Mouse (Mus musculus) embryonic stem cell, embryonic (primary cell): ENCODE measurements around the gene Stub1.

Source experiments
- CTCF ChIA-PET, 4 experiments: fragments of 300-600 bp in 2 of 4; fragments of 350-600 bp in 2 of 4; sonication (Branson Sonifier 250); formaldehyde crosslinking; loops; one replicate each; lab custom pipeline; 2022; ENCODE audit warnings: inconsistent platforms in 2 of 4; lab: Charles Lee
- POLR2A ChIA-PET, 4 experiments: fragments of 300-600 bp in 2 of 4; fragments of 350-600 bp in 2 of 4; sonication (Branson Sonifier 250); formaldehyde crosslinking; loops; one replicate each; lab custom pipeline; 2022; ENCODE audit warnings: antibody characterized with exemption in 4 of 4, inconsistent platforms in 1 of 4; lab: Charles Lee

Stub1 gene

GRCm38 (mm10) chr17:25806507-25806906 is 26.7 kb downstream of the Stub1 start:
- ChIA-PET CTCF (no interaction called here), POLR2A (interaction anchor here in 2 of 4 experiments (0.6 to 1.8 kb wide), 7 partner anchors 8 to 650 kb away, joined by 3 to 8 read pairs (median 5); partner anchors contain the start of genes Metrn (in 2 of the 2) and Stub1 (in 1 of the 2))

DNA sequence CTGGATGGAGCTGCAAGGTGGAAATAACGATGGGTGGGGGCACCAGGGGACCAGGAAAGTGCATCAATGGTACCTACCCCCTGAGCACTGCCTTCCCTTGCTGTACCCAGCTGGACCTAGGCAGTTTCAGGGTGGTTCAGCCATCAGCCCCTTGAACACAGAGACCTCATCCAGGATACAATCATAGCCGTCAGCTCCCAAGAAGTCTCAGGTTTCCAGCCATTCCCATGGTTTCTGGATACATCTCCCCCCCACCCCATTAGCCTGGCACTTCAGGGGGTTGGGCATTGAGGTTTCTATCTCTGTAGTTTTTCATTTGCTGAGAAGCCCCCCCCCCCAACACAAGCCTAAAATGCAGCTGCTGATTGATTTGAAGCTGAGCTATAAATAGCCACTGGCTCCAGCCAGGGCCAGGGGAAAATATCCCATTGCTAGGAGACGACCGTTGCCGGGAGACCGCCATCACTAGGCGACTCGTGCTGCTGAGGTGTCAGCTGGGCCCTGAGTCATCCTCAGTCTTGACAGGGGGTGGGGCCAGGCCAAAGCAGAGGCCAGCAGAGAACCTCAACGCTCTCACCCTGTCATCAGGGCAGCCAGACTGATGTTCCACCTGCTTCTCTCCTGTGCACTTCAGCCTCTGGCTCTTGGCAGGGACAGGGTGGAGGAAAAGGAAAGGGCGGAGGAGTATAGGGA is 30.2 kb downstream of the Stub1 start:
- CTCF ChIA-PET, result interaction anchor here in 3 of 4 experiments (0.6 to 1.6 kb wide), 10 partner anchors 15 to 655 kb away, joined by 3 to 10 read pairs (median 3); no protein-coding TSS in a partner anchor
- POLR2A ChIA-PET, result interaction anchor here (0.5 to 2.7 kb wide), 9 partner anchors 18 to 1080 kb away, joined by 3 to 10 read pairs (median 4); partner anchors contain the start of genes Rpusd1 (in 3 of the 4), Chtf18 (in 2 of the 4), Gm20683 (in 1 of the 4) and Haghl (in 1 of the 4)

DNA sequence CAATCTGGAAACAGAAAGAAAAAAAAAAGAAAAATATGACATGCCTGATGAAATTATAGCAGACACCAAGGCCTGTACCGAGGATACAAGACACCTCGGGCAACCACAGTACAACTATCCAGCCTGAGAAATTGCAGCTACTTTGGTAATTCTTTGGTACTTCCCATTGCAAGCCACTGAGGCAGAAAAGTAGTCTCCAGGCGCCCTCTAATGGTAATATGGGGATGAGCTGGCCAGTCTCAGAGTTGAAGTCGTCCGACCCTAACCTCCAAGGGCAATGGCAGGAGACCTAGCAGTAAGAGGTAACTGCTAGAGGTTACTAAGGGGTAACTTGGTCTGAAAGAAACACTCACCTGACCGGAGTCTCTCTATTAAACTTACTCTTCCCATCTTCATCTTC is 32.2 kb downstream of the Stub1 start:
- POLR2A ChIA-PET, result interaction anchor here (0.6 to 1.9 kb wide), 28 partner anchors 9 to 594 kb away, joined by 3 to 8 read pairs (median 4); partner anchors contain the start of genes Jmjd8 (in 2 of the 4), Gng13 (in 1 of the 4), Haghl (in 1 of the 4) and Narfl (in 1 of the 4)
- CTCF ChIA-PET, result interaction anchor here (0.6 to 2.1 kb wide), 85 partner anchors 9 to 527 kb away, joined by 3 to 49 read pairs (median 4); partner anchors contain the start of genes Chtf18 (in 4 of the 4), Rpusd1 (in 4 of the 4), Narfl (in 3 of the 4) and Sox8 (in 3 of the 4)

GRCm38 (mm10) chr17:25796951-25797369 is 36.2 kb downstream of the Stub1 start, which contains the start of gene Metrn:
Gene Metrn, minus strand, starts transcription at chr17:25797136.
- CTCF ChIA-PET, result interaction anchor here (0.6 to 2.9 kb wide), 14 partner anchors 12 to 322 kb away, joined by 3 to 12 read pairs (median 4); partner anchors contain the start of genes Fbxl16 (in 2 of the 4), Narfl (in 2 of the 4), Chtf18 (in 1 of the 4) and Haghl (in 1 of the 4)
- POLR2A ChIA-PET, result interaction anchor here in 3 of 4 experiments (0.6 to 4.7 kb wide), 42 partner anchors 9 to 947 kb away, joined by 3 to 36 read pairs (median 5); partner anchors contain the start of genes Fbxl16 (in 3 of the 3), Haghl (in 3 of the 3), Stub1 (in 3 of the 3) and Chtf18 (in 2 of the 3)

- ChIA-PET CTCF (interaction anchor here in 3 of 4 experiments (0.7 to 2.9 kb wide), 10 partner anchors 11 to 322 kb away, joined by 3 to 12 read pairs (median 4); partner anchors contain the start of genes Fbxl16 (in 2 of the 3), Narfl (in 2 of the 3) and Haghl (in 1 of the 3)), POLR2A (interaction anchor here in 3 of 4 experiments (0.6 to 4.7 kb wide), 36 partner anchors 9 to 272 kb away, joined by 3 to 36 read pairs (median 5); partner anchors contain the start of genes Fbxl16 (in 3 of the 3), Haghl (in 3 of the 3), Chtf18 (in 2 of the 3) and Rpusd1 (in 2 of the 3))
These were observed 36.9 kb downstream of the Stub1 start for GRCm38 (mm10) chr17:25796211-25796771.

GRCm38 (mm10) chr17:25795609-25796092 is 37.6 kb downstream of the Stub1 start, which contains the start of gene AC134908.4:
Gene AC134908.4, minus strand, starts transcription at chr17:25795659.
- POLR2A ChIA-PET, result interaction anchor here in 3 of 4 experiments (0.6 to 4.7 kb wide), 17 partner anchors 10 to 78 kb away, joined by 3 to 36 read pairs (median 5); partner anchors contain the start of genes Chtf18 (in 2 of the 3), Haghl (in 2 of the 3), Rpusd1 (in 2 of the 3) and Stub1 (in 2 of the 3)
- CTCF ChIA-PET, result interaction anchor here in 3 of 4 experiments (0.6 to 1.3 kb wide), 4 partner anchors 9 to 246 kb away, joined by 3 to 5 read pairs (median 4); partner anchors contain the start of gene Haghl (in 1 of the 3)

DNA sequence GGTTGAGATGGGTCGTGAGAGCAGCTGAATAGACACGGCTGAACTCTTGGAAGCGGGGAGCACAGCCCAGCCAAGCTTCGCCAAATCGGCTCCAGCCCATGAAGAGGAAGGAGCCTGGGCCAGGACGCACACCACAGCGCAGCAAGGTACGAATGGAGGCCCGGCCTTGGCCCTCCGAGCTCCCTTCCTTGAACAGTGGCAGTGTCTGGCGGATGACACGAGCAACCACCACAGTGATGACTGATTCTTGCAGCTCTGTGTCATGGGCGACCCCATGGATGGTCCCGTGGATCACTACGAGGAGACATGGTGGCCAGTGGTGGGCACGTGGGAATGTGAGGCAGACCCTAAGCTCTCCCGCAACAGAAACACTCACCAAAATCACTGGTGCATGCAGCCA is 38.2 kb downstream of the Stub1 start:
- POLR2A ChIA-PET, result interaction anchor here in 3 of 4 experiments (0.9 to 4.7 kb wide), 16 partner anchors 10 to 81 kb away, joined by 3 to 36 read pairs (median 5); partner anchors contain the start of genes Stub1 (in 3 of the 3), Chtf18 (in 2 of the 3), Rpusd1 (in 2 of the 3) and Gng13 (in 1 of the 3)
- CTCF ChIA-PET, result interaction anchor here in 3 of 4 experiments (0.6 to 1.3 kb wide), 7 partner anchors 9 to 71 kb away, joined by 3 to 9 read pairs (median 4); partner anchors contain the start of genes Haghl (in 2 of the 3) and Fbxl16 (in 1 of the 3)

DNA sequence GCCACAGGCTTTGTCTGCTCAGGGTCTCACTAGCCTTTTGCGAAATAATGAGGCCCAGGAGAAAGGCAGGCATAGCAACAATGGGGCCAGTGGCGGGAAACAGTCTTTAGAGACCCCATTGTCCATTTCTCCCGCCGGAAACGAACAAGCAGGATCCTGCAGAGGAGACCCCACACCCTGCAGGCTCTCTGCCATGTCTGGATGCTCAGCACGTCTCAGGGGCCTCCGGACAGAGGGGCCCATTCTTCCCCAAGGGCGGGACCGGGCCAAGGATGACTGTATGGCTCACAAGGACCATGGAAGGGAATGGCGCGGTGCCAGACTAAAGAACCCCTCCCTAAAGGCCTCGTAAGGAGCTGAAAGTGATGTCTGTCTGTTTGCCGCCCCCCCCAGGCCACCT is 39.0 kb downstream of the Stub1 start:
- CTCF ChIA-PET, result interaction anchor here in 3 of 4 experiments (0.8 to 1.3 kb wide), 4 partner anchors 9 to 70 kb away, joined by 3 to 5 read pairs (median 4); partner anchors contain the start of genes Haghl (in 2 of the 3) and Fbxl16 (in 1 of the 3)
- POLR2A ChIA-PET, result interaction anchor here in 3 of 4 experiments (0.9 to 4.7 kb wide), 12 partner anchors 19 to 81 kb away, joined by 3 to 36 read pairs (median 6); partner anchors contain the start of genes Stub1 (in 3 of the 3), Chtf18 (in 2 of the 3), Rpusd1 (in 2 of the 3) and Gng13 (in 1 of the 3)

- ChIA-PET POLR2A (interaction anchor here (0.6 to 3.1 kb wide), 22 partner anchors 8 to 225 kb away, joined by 3 to 16 read pairs (median 4); partner anchors contain the start of genes Chtf18 (in 2 of the 4), Rpusd1 (in 2 of the 4), Stub1 (in 2 of the 4) and Nhlrc4 (in 1 of the 4)), CTCF (interaction anchor here in 3 of 4 experiments (0.6 to 2.6 kb wide), 8 partner anchors 7 to 220 kb away, joined by 3 to 12 read pairs (median 4); partner anchors contain the start of gene Narfl (in 2 of the 3))
These were observed 40.6 kb downstream of the Stub1 start, which contains the start of gene Fam173a for GRCm38 (mm10) chr17:25792615-25793014. Gene Fam173a, minus strand, starts transcription at chr17:25792901.

DNA sequence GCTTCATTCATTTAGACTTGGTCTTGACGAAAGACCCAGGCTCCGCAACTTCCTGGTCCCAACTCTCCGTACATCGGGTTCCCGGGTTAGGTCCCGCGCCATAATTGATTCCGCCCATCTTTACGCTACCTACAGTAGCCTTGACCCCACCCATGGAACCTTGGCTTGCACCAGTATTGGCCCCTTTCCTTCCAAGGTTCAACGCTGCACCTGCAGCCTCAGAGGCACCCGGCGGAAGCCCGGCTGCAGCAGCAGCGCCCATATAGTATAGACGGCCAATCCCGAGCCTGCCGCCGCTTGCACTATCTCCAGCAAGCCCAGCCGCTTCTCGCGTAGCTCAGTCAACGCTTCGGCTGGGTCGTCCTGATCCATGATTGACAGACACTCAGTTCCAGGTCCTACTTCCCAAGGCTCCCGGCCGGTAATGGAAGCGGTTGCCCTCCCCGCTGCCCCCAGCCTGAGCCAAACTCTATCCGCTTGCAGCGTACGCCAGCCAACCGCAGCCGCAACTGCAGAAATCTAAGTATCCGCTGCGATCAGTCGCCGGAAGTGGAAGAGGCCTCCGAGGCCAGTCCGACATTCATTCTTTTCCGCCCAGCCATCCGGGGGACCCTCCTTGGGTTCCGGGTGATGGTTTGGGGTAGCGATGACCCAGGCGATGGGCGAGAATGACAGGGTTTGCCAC is 41.2 kb downstream of the Stub1 start:
- CTCF ChIA-PET, result interaction anchor here in 3 of 4 experiments (0.6 to 2.6 kb wide), 11 partner anchors 8 to 220 kb away, joined by 3 to 12 read pairs (median 4); partner anchors contain the start of gene Narfl (in 2 of the 3)
- POLR2A ChIA-PET, result interaction anchor here in 3 of 4 experiments (0.6 to 3.1 kb wide), 29 partner anchors 9 to 225 kb away, joined by 3 to 16 read pairs (median 4); partner anchors contain the start of genes Stub1 (in 3 of the 3), Chtf18 (in 1 of the 3), Fbxl16 (in 1 of the 3) and Nhlrc4 (in 1 of the 3)

DNA sequence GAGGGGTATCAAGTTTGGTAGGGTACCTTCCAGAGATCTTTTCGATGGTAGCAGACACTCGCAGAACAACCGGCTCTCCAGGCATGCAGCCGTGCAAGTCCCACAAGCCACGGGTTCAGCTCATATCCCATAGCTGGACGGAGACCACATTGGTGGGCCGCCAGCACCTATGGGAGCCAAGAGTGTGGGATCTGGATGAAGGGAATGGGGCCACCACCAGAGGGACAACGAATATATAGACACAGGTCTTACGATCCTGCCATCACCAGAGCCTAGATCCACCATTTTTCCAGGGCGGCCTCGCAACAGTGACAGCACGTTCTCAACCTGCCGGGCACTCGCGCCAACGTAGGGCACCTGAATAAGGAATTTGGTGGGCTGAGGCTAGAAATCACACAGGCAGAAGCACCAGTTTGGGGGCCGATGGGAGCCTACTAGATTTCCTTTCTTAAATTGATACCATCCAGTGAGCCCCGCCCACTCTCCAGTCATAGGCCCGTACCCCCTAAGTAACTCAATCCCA is 41.8 kb downstream of the Stub1 start:
- CTCF ChIA-PET, result interaction anchor here (0.9 to 2.6 kb wide), 10 partner anchors 10 to 221 kb away, joined by 3 to 12 read pairs (median 4); partner anchors contain the start of gene Narfl (in 2 of the 4)
- POLR2A ChIA-PET, result interaction anchor here in 3 of 4 experiments (0.6 to 3.1 kb wide), 31 partner anchors 8 to 343 kb away, joined by 3 to 16 read pairs (median 4); partner anchors contain the start of genes Stub1 (in 2 of the 3), Wdr24 (in 2 of the 3), Chtf18 (in 1 of the 3) and Fbxl16 (in 1 of the 3)

DNA sequence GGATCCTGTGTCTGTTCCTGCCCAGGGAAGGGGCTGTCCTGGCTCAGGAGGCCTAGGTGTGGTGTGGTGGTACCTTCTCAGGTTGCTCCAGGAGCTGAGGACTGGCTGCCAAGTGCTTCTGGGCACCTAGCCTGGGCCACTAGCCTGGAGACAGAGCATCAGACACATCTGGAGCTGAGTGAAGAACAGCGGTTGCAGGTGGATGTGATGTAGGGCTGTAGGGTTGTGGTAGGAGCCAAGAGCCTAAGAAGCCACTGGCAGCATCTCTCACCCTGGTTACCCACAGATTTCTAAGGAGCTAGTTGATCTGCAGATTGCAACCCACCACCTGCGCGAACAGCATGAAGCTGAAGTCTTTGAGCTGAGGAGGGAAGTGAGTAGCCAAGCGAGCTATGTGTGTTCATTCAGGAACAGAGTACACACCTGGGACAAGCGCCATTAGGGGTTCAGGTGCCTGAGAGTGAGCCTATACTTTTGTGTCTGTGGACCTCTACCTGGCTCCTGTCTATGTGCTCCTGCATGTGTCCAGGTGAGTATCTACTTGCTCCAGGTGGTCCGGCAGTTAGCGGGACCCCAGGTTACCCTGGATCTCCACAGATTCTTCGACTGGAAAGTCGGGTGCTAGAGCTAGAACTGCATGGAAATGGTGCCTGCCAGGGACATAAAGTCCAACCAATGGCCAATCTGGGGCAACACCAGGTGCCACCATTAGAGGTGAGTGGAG is 46.3 kb downstream of the Stub1 start:
- ChIA-PET CTCF (interaction anchor here in 2 of 4 experiments (1.0 to 2.9 kb wide), 3 partner anchors 14 to 63 kb away, joined by 3 to 10 read pairs (median 3); partner anchors contain the start of gene Narfl (in 1 of the 2)), POLR2A (interaction anchor here in 3 of 4 experiments (0.6 to 3.3 kb wide), 7 partner anchors 10 to 65 kb away, joined by 3 to 23 read pairs (median 6); partner anchors contain the start of genes Metrn (in 2 of the 3), Chtf18 (in 1 of the 3), Jmjd8 (in 1 of the 3) and Rpusd1 (in 1 of the 3))

- ChIA-PET POLR2A (interaction anchor here in 3 of 4 experiments (0.6 to 3.3 kb wide), 17 partner anchors 9 to 216 kb away, joined by 3 to 23 read pairs (median 6); partner anchors contain the start of genes Jmjd8 (in 2 of the 3), Metrn (in 2 of the 3), Chtf18 (in 1 of the 3) and Fbxl16 (in 1 of the 3)), CTCF (interaction anchor here in 2 of 4 experiments (1.0 to 2.9 kb wide), 3 partner anchors 13 to 62 kb away, joined by 3 to 20 read pairs (median 10); partner anchors contain the start of gene Narfl (in 1 of the 2))
These were observed 46.9 kb downstream of the Stub1 start, which contains the start of gene Ccdc78 for GRCm38 (mm10) chr17:25786280-25786679. Gene Ccdc78, plus strand, starts transcription at chr17:25786580.
